Mouse (Mus musculus): ENCODE data around the gene Myh3. TPM values are rescaled to one million over a fixed set of nuclear protein-coding genes. Genes with fewer than 3 reads are reported as not detected.

The Myh3 gene
- total RNA-seq, 2 experiments from 2014 or later: 0.12 to 0.63 TPM

GRCm38 (mm10) chr11:67145482-67146408, 67.6 kb downstream of the Myh3 start:
- no peak for DNase-seq

DNA sequence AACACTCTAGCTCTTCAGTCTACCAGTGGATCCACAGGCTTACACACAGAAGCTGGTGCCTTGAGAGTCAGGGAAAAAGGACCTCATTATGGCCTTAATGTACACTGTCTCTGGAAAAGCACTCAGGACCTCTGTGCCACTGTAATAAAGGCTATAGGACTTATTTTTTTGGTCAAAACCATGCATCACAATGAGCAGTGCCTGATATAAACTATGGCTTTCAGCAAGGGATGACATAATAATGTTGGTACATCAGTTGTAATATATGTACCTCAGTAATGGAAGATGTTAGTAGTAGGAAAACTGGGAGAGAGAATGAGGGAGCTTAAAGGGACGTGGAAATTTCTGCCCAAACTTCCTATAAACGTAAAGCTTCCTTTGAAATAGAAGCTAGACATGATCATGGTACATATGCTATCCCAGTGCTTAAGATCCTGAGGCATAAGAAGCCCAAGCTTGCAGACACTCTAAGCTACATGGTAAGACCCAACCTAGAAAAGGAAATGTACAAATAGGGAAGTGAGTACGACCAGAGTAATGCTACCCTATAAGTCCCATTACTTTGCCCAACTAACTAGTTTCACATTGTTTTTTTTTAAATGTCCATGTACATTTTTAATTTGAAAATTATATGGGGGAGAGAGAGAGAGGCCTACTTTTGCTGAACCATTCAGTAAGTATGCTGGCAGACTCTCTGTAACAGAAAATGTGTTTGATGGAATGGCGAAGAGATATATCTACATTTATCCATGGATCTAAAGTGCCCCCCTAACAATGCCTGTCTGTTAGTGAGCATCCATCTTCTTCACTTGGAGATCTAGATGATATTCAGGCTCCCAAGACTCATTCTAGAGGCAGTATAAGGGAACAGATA, 68.5 kb downstream of the Myh3 start:
- no peak for DNase-seq

DNA sequence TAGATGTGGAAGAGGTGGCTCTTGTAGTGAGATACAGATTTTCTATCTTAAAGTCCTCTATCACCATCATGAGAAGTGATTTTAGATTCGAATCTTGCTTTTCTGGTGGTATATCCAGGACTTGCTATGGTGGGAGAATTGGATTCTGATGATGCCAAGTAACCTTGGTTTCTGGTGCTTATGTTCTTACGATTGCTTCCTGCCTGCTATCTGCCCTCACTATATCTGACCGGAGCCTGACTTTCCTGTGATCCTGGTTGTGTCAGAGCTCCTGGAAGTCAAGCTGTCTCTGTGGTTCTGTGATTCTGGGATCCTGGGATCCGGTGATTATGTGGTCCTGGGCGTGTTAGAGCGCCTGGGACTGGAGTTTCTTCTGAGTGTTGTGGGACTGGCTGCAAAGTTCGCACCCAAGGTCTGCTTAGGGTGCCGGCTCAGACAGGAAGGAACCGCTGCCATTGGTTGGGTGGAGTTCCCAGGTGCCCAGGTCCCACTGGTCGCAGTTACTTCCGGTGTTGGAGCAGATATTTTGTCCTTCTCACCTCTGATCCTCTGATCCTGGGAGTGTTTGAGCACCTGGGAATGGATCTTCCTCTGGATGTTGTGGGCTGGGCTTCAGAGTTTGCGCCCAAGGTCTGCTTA, 69.3 kb downstream of the Myh3 start:
- DNase-seq: no peak

- DNase-seq: no peak
Observed at GRCm38 (mm10) chr11:67148286-67149012, 70.3 kb downstream of the Myh3 start.

DNA sequence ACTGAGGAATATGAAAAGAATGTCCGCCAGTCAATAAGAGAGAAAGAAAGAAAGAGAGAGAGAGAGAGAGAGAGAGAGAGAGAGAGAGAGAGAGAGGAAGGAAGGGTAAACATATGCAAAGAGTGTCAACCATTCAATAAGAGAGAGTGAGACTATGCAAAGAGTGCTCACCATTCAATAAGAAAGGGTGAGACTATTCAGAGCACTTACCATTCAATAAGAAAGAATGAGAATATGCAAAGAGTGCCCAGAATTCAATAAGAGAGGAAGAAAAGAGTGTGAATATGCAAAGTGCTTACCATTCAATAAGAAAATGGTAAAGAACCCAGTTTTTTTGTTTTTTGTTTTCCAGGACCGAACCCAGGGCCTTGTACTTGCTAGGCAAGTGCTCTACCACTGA, 72.1 kb downstream of the Myh3 start:
- DNase-seq: no peak

- DNase-seq: no peak
Observed at GRCm38 (mm10) chr11:67151159-67151558, 73.1 kb downstream of the Myh3 start.

Small RNA genes within 50 kb of the gene (microRNA-seq; reads per million reads assigned to microRNA genes)
- gene Mir6923: 0 reads per million in 2 experiments

Other genes starting within 250 kb of the Myh3 start
- 10 to 100 TPM; 32.0 to 36.6 TPM for gene Pirt, start 166.3 kb upstream of the Myh3 start, total RNA-seq (2021)
- gene Tmem238l, start 121.7 kb upstream of the Myh3 start, total RNA-seq (2021): under 1 TPM; 0.34 to 0.52 TPM
- 1 to 10 TPM; 1.2 to 1.5 TPM for gene Tmem220, start 53.1 kb upstream of the Myh3 start, total RNA-seq (2021)
- gene Adprm, start 25.7 kb upstream of the Myh3 start, total RNA-seq (2021): 10 to 100 TPM; 13.9 to 15.8 TPM
- gene Sco1, start 25.6 kb upstream of the Myh3 start, total RNA-seq (2021): 10 to 100 TPM; 18.7 to 18.9 TPM
- under 1 TPM in 1 of 2 experiments, not detected in 1; 0.65 TPM for gene Myh2, start 92.7 kb downstream of the Myh3 start, total RNA-seq (2021)
- 1 to 10 TPM in 1 of 2 experiments, under 1 TPM in 1; 0.14 to 3.2 TPM for gene Myh1, start 121.8 kb downstream of the Myh3 start, total RNA-seq (2021)
- under 1 TPM in 1 of 2 experiments, not detected in 1; 0.77 TPM for gene Myh4, start 159.7 kb downstream of the Myh3 start, total RNA-seq (2021)
- gene Myh8, start 198.8 kb downstream of the Myh3 start, total RNA-seq (2021): 10 to 100 TPM in 1 of 2 experiments, 1 to 10 TPM in 1; 3.0 to 17.6 TPM
- gene Myh13, start 243.4 kb downstream of the Myh3 start, total RNA-seq (2021): under 1 TPM in 1 of 2 experiments, not detected in 1; 0.07 TPM

Measured in heart, postnatal 4 days (tissue).